Mouse (Mus musculus) erythroblast, embryonic 14.5 days (primary cell): ENCODE data around the gene Gm10974.

Experiments used
- GATA1 ChIP-seq: IDR thresholded peaks from 2 replicates; pipeline ENCODE4 v1.6.1; 2012; ENCODE audit warnings: low read length, inconsistent platforms, mixed read lengths
- TAL1 ChIP-seq: IDR thresholded peaks from 3 replicates; pipeline ENCODE4 v1.6.1; 2012; ENCODE audit warnings: low read length, inconsistent platforms, mixed read lengths

- TF ChIP-seq GATA1 (no peak), TAL1 (no peak)
Measured at GRCm38 (mm10) chr7:66358461-66358860, 7.2 kb upstream of the Gm10974 start.
